Mouse (Mus musculus): ENCODE results near the gene B3galt5.
"Not testable (repeated sequence)": the region's sequence is repeated elsewhere in the genome, so short reads cannot be mapped to it uniquely, and the experiment has no call there.

Gene B3galt5

DNA sequence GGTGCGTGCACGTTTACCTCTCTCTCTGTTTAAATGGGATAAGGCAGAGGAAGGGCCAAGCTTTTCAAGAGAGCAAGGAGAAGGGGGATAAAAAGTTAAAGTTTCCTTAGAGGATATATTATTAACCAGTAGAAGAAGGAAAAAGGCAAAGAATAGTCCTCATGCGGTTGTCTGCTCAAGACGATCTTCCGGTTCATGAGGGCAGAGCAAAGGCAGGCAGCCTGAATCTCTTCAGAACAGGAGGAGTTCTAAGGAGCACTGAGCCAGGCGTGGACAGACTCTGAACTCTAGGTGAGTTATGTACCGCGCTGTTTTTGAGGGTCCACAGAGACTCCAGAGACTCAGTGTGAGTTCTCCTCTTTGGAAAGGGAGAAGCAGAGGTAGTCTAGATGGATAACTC, 22.8 kb downstream of the B3galt5 start:
- DNase-seq (ENCODE audit: low spot score in 2 of 2) = no peak

DNA sequence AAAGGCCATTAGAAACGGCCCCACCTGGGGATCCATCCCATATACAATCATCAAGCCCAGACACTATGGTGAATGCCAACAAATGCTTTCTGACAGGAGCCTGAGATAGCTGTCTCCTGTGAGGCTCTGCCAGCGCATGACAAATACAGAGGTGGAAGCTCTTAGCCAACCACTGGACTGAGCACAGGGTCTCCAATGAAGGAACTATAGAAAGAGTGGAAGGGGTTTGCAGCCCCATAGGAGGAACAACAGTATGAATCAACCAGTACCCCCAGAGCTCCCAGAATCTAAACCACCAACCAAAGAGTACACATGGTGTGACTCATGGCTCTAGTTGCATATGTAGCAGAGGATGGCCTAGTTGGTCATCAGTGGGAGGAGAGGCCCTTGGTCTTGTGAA, 36.1 kb downstream of the B3galt5 start:
- no peak for DNase-seq (ENCODE audit: low spot score in 2 of 2)

DNA sequence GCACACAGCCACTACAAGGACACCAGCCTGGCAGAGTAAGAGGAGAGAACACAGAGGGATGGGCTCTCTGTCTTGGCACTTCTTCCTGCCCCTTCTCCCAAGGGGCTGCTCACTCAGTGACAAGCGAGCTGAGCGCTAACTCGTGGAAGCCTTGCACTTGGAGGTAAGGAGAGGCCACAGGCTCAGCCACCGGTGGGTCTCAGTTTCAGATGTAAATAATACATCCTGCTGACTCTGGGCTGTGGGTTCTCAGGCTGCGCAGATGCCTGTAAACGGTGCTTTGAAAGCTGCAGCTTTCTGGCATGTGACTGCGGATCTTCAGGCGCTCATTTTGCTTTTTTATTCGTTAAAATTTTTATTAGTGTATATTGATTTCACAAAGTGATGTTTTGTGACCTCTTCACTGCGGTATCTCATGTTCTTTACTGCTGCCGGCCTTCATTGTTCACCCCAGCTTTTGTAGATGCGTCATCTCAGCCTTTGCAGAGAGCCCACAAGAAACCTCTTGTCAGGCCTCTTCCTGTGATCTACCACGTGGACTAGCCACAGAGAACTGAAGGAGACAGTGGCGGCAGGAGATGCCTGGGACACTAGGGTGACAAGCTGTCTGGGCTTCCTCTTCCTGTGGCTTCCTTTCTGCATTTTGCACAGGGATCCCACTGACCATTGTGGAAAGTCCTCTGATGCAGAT, 37.5 kb downstream of the B3galt5 start:
- no peak for DNase-seq (ENCODE audit: low spot score in 2 of 2)

DNA sequence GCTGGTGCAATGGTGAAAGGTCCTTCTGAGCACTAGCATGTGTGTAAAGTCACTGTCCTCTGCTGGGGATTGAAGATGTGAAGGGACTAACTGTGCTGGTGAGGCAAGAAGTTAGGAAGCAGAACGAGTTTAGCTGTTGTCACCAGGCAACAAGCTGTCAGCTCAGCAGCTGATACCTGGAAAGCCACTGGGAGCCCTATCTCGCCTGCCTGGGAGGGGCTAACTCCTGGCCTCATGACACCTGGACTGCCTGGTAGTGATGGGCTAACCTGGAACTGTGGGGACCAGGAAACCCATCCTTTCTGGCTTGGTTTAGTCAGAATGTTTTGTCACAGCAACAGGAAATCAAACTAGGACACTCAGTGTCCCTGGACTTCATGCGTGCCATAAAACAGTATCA, 41.0 kb downstream of the B3galt5 start:
- DNase-seq (ENCODE audit: low spot score in 2 of 2) = no peak

DNA sequence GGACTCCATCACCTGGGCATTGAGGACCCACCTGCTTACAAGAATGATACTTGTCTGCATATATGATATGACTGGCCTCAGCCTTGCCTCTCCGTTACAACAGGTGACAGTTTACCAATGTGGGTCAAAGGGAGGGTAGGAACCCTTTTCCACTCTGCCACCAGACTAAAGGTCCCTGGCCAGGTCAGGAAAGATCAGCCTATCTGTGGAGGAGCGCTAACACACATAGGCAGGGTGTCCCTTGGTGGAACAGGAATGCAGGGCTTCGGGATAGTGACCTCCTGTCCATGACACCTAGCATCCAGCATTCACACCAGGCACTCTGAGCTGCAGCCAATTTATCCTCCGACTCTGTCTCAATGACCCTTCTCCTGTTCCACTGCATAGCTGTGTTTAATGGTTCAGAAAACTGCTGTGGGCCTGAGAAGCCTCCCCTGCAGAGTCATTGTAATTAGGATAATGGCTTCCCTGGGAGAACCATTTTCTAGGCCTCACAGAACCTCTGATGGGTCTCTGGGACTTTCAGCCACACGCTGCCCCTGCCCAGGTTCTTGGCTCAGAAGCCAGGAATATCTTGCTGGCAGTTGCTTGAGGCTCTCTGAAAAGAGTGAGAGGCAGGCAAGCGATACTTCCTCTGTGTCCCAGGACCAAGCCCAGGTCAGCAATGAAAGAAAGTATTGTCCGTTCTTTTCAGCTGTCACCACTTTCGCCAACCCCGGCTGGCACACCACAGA, 43.1 kb downstream of the B3galt5 start:
- DNase-seq (ENCODE audit: low spot score in 2 of 2) = no peak

DNA sequence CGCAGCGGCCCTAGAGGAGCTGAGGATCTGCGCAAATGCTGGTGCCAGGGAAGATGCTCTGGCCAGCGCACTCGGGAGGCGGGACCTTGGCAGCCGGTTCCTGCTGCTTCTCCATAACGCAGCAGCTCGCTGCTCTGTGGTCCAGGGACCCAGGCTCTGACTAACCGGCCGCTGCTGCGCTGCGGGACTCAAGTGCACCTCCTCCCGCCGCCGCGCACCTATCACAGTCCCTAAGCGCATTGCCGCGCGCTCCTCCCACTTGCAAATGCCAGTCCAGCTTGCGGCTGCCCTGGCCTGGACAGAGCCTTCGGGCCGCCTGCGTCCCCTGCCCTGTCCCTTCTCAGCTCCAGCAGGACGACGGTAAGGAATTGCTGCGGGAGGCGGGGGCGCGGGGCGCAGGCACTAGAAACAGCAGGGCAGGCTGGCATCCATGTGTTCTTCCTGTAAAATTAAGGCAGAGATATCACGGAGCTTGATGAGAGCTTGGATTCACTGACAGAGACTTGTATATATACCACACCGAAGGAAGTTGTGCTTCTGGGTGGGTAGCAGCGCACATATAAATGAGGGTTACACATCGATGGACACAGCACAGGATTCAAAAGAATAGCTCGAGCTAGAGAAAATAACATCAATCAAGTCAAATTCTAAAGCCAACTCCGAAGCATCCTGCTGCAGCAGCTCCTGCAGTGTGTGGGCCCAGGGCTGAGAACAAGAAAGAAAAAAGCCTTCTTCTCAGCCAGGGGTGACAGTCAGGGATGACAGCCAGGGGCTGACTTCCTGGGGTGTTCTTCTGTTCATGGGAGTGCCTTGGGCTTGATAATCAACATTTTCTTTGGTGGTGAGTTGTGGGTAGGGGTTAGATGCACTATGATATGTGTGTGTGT, 45.4 kb downstream of the B3galt5 start:
- peak; percentile 25 to 37 for DNase-seq (ENCODE audit: low spot score in 2 of 2)

DNA sequence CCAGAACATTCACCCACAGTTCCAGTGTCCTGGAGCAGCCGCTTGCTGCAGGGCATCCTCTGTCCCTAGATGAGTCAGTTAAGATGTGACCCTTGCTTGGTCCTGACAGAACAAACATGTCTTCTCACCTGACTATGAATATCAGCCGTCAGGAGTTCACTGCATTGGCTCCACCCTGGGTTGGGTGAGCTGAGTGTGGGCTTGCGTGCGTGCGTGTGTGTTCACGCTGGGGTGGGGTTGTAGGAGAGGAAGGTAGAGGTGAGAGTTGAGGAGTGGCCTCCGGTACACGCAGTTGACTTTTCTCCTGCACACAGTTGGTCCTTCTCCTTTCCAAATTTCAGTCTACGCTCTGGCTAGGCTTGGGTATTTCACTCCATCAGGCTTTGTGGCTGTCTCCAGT, 47.0 kb downstream of the B3galt5 start:
- no peak for DNase-seq (ENCODE audit: low spot score in 2 of 2)

DNA sequence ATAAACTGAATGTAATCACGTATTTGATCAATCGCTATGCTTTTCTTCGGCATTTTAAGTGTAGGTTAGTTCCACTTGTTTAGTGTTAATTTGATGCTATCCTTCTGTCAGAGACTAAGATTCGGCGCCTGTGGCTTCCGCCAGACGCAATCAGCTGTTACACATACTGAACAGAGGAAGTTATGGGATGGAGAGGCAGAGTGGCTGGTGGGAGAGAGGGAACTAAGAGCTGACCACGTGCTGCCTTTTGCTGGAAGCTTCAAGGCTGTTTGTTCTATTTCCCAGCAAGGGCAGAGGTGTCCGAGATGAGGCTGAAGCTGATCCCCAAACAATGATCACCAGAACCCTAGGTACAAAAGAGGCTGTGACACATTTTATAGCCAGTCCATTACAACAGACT, 56.3 kb downstream of the B3galt5 start:
- no peak for DNase-seq (ENCODE audit: low spot score in 2 of 2)

DNA sequence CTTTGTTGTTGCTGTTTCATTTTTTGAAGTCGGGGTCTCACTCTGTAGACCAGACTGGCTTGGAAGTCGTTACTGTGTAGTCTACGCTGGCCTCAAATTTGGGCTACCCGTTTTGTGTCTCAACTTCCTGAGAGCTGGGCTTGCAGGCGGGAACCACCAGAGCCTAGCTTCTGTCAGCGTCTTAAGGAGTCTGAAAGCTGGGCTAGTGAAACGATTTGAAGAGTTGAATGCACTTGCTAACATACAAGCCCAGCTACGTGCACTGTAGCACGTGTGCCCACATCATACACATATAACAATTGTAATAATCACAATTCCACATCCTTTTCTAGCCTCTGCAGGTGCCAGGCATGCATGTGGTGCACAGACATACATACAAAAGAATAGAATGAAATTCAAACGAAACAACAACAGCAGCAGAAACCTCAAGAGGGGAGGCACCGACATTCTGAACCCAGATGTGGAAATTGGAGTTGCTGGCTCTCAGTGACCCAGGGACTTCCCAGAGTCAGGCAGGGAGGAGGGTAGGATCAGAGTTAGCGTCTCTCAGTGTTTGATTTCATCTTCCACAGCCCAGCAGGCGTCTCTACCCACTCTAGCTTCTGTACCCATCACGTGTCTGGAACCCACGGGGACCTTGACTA, 57.1 kb downstream of the B3galt5 start:
- DNase-seq (ENCODE audit: low spot score in 2 of 2) = no peak

DNA sequence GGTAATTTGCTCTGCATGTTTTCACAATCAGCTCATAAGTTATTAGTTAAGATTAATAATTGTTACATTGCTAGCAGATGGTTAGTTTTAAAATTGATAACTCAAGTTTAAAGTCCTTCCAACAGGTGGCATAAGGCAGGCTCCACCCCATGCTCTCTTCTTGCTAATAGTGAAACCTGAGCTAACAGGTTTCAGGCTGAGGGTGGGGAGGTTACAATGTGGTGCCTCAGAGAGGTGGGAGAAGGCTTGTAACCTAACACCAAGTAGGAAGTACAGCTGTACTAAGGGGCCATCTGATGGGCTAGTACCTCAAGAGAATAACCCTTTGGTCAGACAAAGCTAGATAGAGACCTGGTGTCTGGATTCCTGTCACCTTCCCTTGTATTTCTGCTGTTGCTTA, 62.5 kb downstream of the B3galt5 start:
- no peak for DNase-seq (ENCODE audit: low spot score in 2 of 2)

DNA sequence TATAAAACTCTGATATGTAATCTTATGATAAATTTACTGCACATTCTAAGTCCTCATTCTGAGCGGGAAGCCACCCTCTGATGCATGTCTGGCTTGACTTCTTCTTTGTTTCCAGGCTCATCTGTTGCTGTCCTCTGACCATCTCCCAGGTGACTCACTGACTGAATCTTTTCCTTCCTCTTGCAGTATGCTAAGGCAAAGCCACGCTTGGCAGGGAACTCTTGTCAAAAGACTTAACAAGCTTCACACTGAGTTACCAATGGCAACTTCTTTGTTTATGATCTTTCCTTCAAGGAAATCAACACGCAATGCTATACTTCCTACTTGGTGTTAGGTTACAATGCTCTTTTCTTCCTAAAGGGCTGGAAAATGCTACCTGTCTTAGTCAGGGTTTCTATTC, 63.0 kb downstream of the B3galt5 start:
- DNase-seq (ENCODE audit: low spot score in 2 of 2) = no peak

DNA sequence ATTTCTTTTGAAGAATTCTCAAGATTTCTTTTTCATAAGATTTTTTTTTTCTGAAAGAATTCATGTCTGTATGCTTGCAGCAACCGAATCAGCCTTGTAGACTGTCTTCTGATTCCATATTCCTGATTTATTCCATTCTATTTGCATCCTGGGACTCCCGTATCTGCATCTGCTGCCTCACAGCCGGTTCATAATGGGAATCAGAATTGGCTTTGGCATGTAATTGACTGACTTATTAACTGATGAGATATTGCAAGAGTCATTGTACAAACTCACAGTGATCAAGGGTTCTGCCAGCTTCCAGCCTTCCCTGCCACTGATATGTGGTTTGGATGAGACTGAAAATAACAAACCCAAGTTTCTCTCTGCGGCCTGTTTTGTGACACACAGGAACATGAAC, 67.8 kb downstream of the B3galt5 start:
- DNase-seq (ENCODE audit: low spot score in 2 of 2) = no peak

DNA sequence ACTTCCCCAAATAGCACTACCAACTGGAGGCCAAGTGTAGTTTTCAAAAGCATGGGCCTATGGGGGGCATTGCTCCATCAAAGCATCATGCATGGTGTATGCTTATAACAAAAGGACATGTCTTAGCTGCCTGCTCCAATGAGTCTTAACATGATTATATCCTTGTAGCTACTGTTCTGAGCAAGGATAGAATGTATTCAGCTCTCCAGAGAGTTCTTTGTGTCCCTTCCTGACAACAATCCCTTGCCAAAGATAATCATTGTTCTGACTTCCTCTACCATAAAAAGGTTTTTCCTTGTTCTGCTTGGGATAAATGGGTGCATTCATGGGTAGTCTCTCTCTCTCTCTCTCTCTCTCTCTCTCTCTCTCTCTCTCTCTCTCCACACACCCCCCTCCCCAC, 68.8 kb downstream of the B3galt5 start:
- no peak for DNase-seq (ENCODE audit: low spot score in 2 of 2)

DNA sequence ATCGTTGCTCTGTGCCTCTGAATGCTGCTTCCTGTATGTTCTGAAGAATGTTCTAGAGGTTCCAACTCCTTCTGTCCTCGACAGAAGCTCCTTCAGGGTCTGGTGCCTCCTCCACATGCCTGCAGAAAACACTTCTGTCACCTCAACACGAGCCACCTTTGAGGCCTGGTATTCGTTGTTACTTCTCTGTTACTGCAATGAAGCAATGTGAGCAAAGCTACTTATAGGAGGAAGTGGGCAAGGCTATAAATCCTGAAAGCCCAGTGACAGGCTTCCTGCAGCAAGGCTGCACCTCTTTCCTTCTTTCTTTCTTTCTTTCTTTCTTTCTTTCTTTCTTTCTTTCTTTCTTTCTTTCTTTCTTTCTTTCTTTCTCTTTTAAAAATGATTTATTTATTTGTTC, 71.3 kb downstream of the B3galt5 start:
- DNase-seq (ENCODE audit: low spot score in 2 of 2) = no peak

DNA sequence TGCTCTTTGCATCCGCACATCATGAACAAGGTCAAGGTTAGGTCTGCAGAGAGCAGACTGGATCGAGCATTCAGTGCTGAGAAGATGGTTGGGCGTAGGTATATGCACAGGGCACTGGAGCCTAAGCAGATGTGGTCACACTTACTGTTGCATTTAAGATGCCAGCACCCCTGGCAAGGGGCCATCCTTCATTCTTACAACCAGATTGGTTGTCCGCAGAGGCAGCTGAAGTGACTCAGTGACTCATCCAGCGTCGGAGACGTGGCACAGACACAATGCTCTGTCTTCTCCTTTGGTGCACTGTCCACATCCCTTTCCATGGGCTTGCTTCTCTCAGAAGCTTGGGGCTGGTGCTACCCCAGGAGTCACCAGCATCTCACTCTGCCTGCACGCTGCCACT, 82.2 kb downstream of the B3galt5 start:
- DNase-seq (ENCODE audit: low spot score in 2 of 2) = no peak

DNA sequence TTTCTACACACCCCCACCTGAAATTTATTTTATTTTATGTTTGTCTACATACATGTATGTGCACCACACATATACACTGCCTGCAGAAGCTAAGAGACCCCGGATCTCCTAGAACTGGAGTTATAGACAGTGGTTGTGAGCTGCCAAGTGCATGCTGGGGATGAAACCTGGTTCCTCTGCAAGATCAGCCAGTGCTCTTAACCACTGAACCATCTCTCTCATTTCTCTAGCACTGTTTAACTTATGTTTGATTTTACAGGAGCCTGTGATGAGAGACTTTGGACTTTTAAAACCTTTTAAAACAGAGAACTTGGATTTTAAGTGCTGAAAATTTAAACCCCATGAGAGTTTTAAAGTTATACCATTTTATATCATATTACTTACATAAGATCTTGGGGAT, 87.1 kb downstream of the B3galt5 start:
- no peak for DNase-seq (ENCODE audit: low spot score in 2 of 2)

DNA sequence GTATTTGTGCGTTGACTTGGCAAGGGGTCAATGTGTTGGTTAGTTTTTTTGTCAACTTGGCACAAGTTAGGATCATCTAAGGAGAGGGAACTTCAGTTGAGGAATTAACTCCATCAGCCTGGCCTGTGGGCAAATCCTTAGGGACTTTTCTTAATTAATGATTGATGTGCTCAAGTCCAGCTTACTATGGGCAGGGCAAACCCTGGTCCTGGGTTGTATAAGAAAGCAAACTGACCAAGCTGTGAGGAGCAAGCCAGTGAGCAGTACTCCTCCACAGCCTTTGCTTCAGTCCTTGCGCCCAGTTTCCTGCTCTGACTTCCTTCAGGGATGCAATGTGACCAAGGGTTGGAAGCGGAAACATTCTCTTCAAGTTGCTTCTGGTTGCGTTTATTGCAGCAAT, 87.6 kb downstream of the B3galt5 start:
- DNase-seq (ENCODE audit: low spot score in 2 of 2) = no peak

DNA sequence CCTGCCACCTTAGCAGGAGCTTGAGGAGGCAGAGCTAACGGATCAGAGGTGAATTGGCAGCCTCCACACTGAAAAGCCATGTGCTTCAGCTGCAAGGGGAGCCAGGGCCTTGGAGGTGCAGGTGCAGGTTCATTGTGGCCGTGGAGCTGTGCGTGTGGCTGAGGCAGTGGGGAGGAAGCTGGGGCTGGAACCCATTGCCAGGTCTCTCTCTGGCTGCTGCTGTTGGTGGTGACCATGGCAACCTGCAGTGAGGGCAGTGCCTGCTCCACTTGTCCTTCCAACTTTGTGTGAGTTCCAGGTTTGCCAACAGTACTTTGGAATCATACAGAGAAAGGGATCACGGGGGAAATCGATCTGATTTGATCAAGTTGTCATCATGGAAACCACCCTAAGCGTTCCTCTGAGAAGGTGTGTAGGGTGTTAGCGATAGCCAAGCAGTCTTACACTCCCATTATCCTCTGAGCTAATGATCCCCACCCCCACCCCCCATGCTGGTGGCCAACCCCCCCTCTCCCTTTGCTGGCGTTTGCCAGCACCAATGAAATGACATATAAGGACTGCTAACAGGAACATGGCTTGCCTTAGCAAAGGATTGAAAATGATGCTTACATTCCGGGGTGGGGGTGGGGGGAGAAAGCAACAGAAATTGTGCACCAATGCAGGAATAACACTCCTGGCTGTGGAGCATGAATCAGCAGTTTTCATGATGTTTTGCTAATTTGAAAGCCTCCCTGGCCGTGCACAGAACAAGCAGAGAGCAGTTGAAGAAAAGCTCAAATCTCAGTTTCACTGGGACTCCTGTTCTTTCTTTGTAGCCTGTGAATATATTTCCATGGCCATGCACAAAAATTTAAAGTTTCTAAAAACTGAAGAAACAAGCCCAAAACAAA, 90.8 kb downstream of the B3galt5 start:
- no peak for DNase-seq (ENCODE audit: low spot score in 2 of 2)

DNA sequence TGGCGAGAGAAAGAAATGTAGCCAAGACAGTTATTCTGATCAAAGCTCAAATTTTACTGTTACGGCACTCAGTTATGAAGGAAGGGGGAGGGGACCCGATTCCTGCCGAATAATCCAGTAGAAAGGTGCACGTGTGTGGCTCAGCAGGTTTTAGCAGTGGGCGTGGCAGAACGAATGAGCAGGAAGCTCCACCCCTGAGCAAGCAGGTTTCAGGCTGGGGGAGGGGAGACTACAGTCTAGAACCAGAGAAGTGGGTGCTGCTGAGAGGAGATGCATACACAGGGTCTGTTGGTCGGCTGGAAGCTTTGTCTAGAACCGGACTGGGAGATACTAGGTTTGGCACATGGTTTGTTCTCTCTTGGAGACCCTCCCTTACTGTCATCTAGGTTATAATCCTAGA, 91.7 kb downstream of the B3galt5 start:
- DNase-seq (ENCODE audit: low spot score in 2 of 2) = not testable (repeated sequence)

DNA sequence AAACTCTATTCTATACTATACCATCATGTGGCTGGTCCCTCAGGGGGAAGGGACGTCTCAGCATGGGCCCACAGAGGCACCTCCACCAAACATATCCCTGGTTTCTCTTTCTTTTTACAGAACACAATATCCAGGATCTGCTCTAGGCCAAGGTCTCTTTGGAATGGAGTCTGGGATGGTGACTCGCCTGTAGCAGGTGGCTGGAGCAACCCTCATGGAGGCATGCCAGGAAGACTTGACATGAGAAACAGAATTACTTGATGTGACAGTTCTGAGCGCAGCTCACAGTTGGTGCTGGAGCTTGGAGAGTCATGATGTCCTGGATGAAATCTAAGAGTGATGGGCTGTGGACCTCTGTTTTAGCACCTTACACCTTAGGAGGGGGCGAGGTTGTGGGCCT, 104.0 kb downstream of the B3galt5 start:
- DNase-seq (ENCODE audit: low spot score in 2 of 2) = no peak

DNA sequence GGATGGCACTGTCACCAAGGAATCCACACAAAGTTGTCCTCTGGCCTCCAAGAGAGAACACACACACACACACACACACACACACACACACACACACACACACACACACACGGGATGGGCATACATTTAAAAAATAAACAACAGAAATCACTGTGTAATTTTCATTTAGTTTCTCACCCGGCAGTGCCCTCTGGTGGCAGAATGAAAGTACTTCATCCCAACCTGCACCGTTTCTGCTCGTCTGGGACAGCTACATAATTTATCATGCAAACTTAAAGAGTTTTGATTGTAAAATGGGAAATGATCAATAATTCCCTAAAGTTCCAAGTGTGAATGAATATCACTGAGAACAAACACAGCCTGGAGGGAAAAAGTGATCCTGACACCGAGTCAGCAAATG, 105.7 kb downstream of the B3galt5 start:
- DNase-seq (ENCODE audit: low spot score in 2 of 2) = peak; percentile 24 to 41
